Mouse (Mus musculus): ENCODE results near the gene Abhd2. TPM values are rescaled to one million over a fixed set of nuclear protein-coding genes. Genes with fewer than 3 reads are reported as not detected.

Abhd2 gene
- polyA plus RNA-seq (2015; fragmentation: Nextera tagmentation; extraction: Ambion mirVana) = 11.4 TPM in 2 replicates

GRCm38 (mm10) chr7:79272789-79273718 is at the start of gene Abhd2:
TSS of gene Abhd2 (plus strand) at chr7:79273199.
- H3K27me3 ChIP-seq = no peaks in the 10 kb centered on the region
- peak within 1 kb of the TSS; percentile 86 for H3K4me2 ChIP-seq
- ATAC-seq (ENCODE audit: insufficient read depth) = peak; percentile 95
- H3K4me3 ChIP-seq (replicated peaks) = peak within 1 kb of the TSS; percentile 91
- no peaks in the 10 kb centered on the region; the same call in 1 of the 2 replicates for H3K36me3 ChIP-seq (replicated peaks)
- under 1% methylated on average over 54 of the region's 54 CpGs for WGBS (ENCODE audit: insufficient replicate concordance)
- H3K27ac ChIP-seq (replicated peaks) = peak within 1 kb of the TSS; percentile 91
- H3K9ac ChIP-seq = peak within 1 kb of the TSS; percentile 95
- H3K9me3 ChIP-seq (replicated peaks) = no peaks in the 10 kb centered on the region
- H3K4me1 ChIP-seq (replicated peaks) = peaks cover 92% of the 10 kb centered on the region

DNA sequence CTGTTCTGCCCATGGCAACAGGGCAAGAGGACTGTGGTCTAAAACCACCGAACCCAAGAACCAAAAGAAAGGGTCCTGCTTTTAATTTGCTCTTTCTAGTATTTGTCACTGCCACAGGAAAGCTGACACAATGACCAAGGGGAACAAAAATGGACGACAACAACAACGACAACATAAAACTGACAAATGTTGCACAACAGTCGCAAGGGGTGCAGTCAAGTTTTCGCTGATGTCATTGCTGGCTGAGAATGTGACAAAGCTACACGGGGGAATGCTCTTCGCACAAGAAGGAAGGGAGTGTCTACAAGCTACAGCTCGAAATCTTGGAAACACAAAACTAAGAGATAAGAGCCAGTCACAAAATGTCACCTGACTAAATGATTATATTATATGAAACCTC is 47.5 kb upstream of the Abhd2 start:
- H3K27ac ChIP-seq (replicated peaks) = no peak overlapping the region
- H3K9me3 ChIP-seq (replicated peaks) = no peaks in the 10 kb centered on the region
- no peaks in the 10 kb centered on the region for H3K36me3 ChIP-seq (replicated peaks)
- H3K4me3 ChIP-seq (replicated peaks) = no peak overlapping the region
- peaks cover 4% of the 10 kb centered on the region; the same call in 1 of the 2 replicates for H3K4me1 ChIP-seq (replicated peaks)
- WGBS (ENCODE audit: insufficient replicate concordance) = 43% methylated on average over 8 of the region's 8 CpGs
- H3K27me3 ChIP-seq = no peaks in the 10 kb centered on the region; the same call in 1 of the 2 replicates
- H3K4me2 ChIP-seq = no peak overlapping the region
- no peak for ATAC-seq (ENCODE audit: insufficient read depth)
- H3K9ac ChIP-seq = no peak overlapping the region

- no peak overlapping the region for H3K4me3 ChIP-seq (replicated peaks)
- WGBS (ENCODE audit: insufficient replicate concordance) = 61% methylated on average over 5 of the region's 5 CpGs
- H3K27ac ChIP-seq (replicated peaks) = no peak overlapping the region
- no peak overlapping the region for H3K9ac ChIP-seq
- no peaks in the 10 kb centered on the region for H3K36me3 ChIP-seq (replicated peaks)
- no peak for ATAC-seq (ENCODE audit: insufficient read depth)
- no peaks in the 10 kb centered on the region for H3K9me3 ChIP-seq (replicated peaks)
- no peaks in the 10 kb centered on the region; the same call in 1 of the 2 replicates for H3K27me3 ChIP-seq
- H3K4me1 ChIP-seq (replicated peaks) = peaks cover 4% of the 10 kb centered on the region; the same call in 1 of the 2 replicates
- H3K4me2 ChIP-seq = no peak overlapping the region
Observed at GRCm38 (mm10) chr7:79226172-79226571, 46.8 kb upstream of the Abhd2 start.

GRCm38 (mm10) chr7:79226834-79227486 is 46.0 kb upstream of the Abhd2 start:
- Histone ChIP-seq H3K4me3 (replicated peaks) (no peak overlapping the region), H3K27ac (replicated peaks) (no peak overlapping the region), H3K4me1 (replicated peaks) (peaks cover 4% of the 10 kb centered on the region; the same call in 1 of the 2 replicates), H3K27me3 (no peaks in the 10 kb centered on the region; the same call in 1 of the 2 replicates), H3K9ac (no peak overlapping the region), H3K9me3 (replicated peaks) (no peaks in the 10 kb centered on the region), H3K36me3 (replicated peaks) (no peaks in the 10 kb centered on the region), H3K4me2 (no peak overlapping the region)
- no peak for ATAC-seq (ENCODE audit: insufficient read depth)
- WGBS (ENCODE audit: insufficient replicate concordance) = 55% methylated on average over 10 of the region's 10 CpGs

- H3K27me3 ChIP-seq = no peaks in the 10 kb centered on the region; the same call in 1 of the 2 replicates
- no peak overlapping the region for H3K4me3 ChIP-seq (replicated peaks)
- 22% methylated on average over 9 of the region's 9 CpGs for WGBS (ENCODE audit: insufficient replicate concordance)
- no peaks in the 10 kb centered on the region for H3K36me3 ChIP-seq (replicated peaks)
- H3K9me3 ChIP-seq (replicated peaks) = no peaks in the 10 kb centered on the region
- no peak overlapping the region for H3K27ac ChIP-seq (replicated peaks)
- H3K4me1 ChIP-seq (replicated peaks) = peaks cover 4% of the 10 kb centered on the region; the same call in 1 of the 2 replicates
- no peak overlapping the region for H3K4me2 ChIP-seq
- no peak for ATAC-seq (ENCODE audit: insufficient read depth)
- no peak overlapping the region for H3K9ac ChIP-seq
Observed at GRCm38 (mm10) chr7:79228471-79228870, 44.5 kb upstream of the Abhd2 start.

GRCm38 (mm10) chr7:79231577-79231976 is 41.4 kb upstream of the Abhd2 start:
- no peak overlapping the region for H3K27ac ChIP-seq (replicated peaks)
- no peaks in the 10 kb centered on the region; the same call in 1 of the 2 replicates for H3K4me1 ChIP-seq (replicated peaks)
- H3K4me3 ChIP-seq (replicated peaks) = no peak overlapping the region
- no peak overlapping the region for H3K4me2 ChIP-seq
- 22% methylated on average over 2 of the region's 2 CpGs for WGBS (ENCODE audit: insufficient replicate concordance)
- no peaks in the 10 kb centered on the region; the same call in none of the 2 replicates for H3K27me3 ChIP-seq
- no peak overlapping the region for H3K9ac ChIP-seq
- H3K36me3 ChIP-seq (replicated peaks) = no peaks in the 10 kb centered on the region
- no peak for ATAC-seq (ENCODE audit: insufficient read depth)
- H3K9me3 ChIP-seq (replicated peaks) = no peaks in the 10 kb centered on the region

GRCm38 (mm10) chr7:79232048-79232447 is 41.0 kb upstream of the Abhd2 start:
- Histone ChIP-seq H3K27ac (replicated peaks) (no peak overlapping the region), H3K4me1 (replicated peaks) (no peaks in the 10 kb centered on the region; the same call in 1 of the 2 replicates), H3K9me3 (replicated peaks) (no peaks in the 10 kb centered on the region), H3K4me3 (replicated peaks) (no peak overlapping the region), H3K4me2 (no peak overlapping the region), H3K36me3 (replicated peaks) (no peaks in the 10 kb centered on the region), H3K27me3 (no peaks in the 10 kb centered on the region; the same call in none of the 2 replicates), H3K9ac (no peak overlapping the region)
- no peak for ATAC-seq (ENCODE audit: insufficient read depth)
- 40% methylated on average over 10 of the region's 10 CpGs for WGBS (ENCODE audit: insufficient replicate concordance)

DNA sequence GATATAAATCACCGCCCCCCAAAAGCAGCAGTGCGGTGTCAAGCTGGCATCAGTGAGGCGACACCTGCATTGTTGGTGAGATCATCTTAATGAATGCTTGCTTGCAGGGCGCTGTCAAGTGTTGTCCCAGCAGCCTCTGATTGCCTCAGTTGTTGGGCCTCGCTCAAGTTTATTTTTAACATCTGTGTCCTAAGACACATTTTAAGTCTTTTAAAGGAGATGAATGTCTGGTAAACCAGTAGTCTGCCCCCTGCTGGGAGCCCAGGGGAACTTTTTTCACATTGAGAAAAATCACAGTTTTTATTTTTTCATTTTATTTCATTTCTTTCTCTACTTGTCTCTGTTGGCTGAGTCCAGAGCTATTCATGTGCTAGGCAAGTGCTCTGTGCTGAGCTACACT is 34.3 kb upstream of the Abhd2 start:
- H3K4me3 ChIP-seq (replicated peaks) = no peak overlapping the region
- no peak overlapping the region for H3K4me2 ChIP-seq
- no peaks in the 10 kb centered on the region for H3K4me1 ChIP-seq (replicated peaks)
- ATAC-seq (ENCODE audit: insufficient read depth) = no peak
- no peaks in the 10 kb centered on the region for H3K36me3 ChIP-seq (replicated peaks)
- peaks cover 9% of the 10 kb centered on the region for H3K27me3 ChIP-seq
- WGBS (ENCODE audit: insufficient replicate concordance) = 65% methylated on average over 5 of the region's 5 CpGs
- H3K9me3 ChIP-seq (replicated peaks) = no peaks in the 10 kb centered on the region
- no peak overlapping the region for H3K9ac ChIP-seq
- no peak overlapping the region for H3K27ac ChIP-seq (replicated peaks)

DNA sequence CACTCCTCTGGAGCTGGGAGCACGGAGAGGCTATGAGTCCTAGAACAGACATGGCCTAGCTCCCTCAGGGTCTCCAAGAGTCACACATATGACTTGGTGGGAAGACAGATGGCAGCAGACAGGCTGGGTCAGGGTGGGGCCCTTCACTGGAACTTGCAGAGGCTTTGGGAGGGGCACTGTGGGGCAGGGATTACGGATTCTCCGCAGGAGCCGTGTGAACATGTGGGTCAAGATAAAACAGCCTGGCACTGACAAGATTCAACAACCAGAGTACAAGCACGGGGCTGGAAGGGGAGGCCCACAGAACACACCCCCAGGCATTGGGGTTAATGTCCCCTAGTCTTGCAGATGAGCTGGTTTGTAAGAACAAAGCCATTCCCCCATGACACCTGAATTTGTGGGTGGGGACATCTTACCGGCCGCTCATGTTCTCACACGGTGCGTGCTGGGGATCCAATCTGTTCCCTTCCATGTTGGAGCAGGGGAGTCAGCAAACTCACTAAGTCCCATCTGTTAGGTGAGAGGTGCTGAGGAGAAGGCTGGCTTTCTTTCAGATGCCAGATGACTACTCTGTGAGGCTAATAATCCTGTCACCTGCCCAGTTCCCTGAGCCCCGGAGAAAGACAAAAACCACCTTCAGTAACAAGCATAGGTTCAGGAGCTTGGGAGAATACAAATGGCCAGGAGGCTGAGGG is 30.9 kb upstream of the Abhd2 start:
- 53% methylated on average over 10 of the region's 10 CpGs for WGBS (ENCODE audit: insufficient replicate concordance)

DNA sequence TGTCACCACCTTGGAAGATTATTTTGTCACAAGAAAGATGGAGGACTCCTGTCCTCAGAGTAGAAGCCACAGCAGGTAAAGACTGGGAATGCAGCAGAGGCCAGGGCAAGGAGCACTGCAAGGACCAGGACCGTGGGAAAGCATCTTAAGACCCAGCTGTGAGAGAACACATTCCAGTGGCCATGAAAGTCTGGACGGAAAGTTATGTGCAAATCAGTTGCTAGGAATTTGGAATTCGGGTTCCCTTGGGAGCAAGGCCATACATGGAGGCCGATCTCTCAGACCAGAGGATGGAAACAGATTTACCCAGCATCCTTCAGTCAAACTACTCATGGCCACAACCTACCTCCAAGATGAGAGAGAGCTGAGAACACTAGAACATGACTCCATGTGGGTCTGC is 29.8 kb upstream of the Abhd2 start:
- Histone ChIP-seq H3K4me3 (replicated peaks) (no peak overlapping the region), H3K4me2 (no peak overlapping the region), H3K9me3 (replicated peaks) (no peaks in the 10 kb centered on the region), H3K27ac (replicated peaks) (no peak overlapping the region), H3K4me1 (replicated peaks) (peaks cover 14% of the 10 kb centered on the region), H3K36me3 (replicated peaks) (no peaks in the 10 kb centered on the region), H3K9ac (no peak overlapping the region), H3K27me3 (peaks cover 14% of the 10 kb centered on the region)
- 55% methylated on average over 4 of the region's 4 CpGs for WGBS (ENCODE audit: insufficient replicate concordance)
- ATAC-seq (ENCODE audit: insufficient read depth) = no peak

More for the DNA sequence above, 30.9 kb upstream of the Abhd2 start:
- H3K27me3 ChIP-seq = peaks cover 14% of the 10 kb centered on the region
- no peak overlapping the region for H3K27ac ChIP-seq (replicated peaks)
- no peak overlapping the region for H3K4me2 ChIP-seq
- ATAC-seq (ENCODE audit: insufficient read depth) = no peak
- no peak overlapping the region for H3K4me3 ChIP-seq (replicated peaks)
- H3K9me3 ChIP-seq (replicated peaks) = no peaks in the 10 kb centered on the region
- H3K9ac ChIP-seq = no peak overlapping the region
- 0 out of 2 replicates have a peak, but pooled peaks cover 3% of the 10 kb centered on the region for H3K4me1 ChIP-seq (replicated peaks)
- no peaks in the 10 kb centered on the region for H3K36me3 ChIP-seq (replicated peaks)

All from liver, embryonic 15.5 days (tissue).